In genomic region chr11:40733339-40734174, GRCm38 (mm10) we compare ENCODE assay signal across 8 mouse cellular contexts. TPM values are rescaled to one million over a fixed set of nuclear protein-coding genes. Genes with fewer than 3 reads are reported as not detected.
DNase-seq lines count a peak whose midpoint lies in the region; ATAC-seq and TF ChIP-seq lines count a peak whose summit lies in the region.

Gene Hmmr (minus strand): TSS chr11:40733422.
Gene Nudcd2 (plus strand): TSS chr11:40733667.

- H3K27me3 ChIP-seq in kidney, embryonic 14.5 days (ENCODE audit: control insufficient read depth, insufficient read depth, low read length): no peaks in the 10 kb centered on the region
- no peaks in the 10 kb centered on the region for H3K27me3 ChIP-seq in limb, embryonic 15.5 days

- peak within 1 kb of the TSS; percentile 77 for H3K4me3 ChIP-seq in bone marrow macrophage, adult 2 months (ENCODE audit: insufficient read depth, low read length)
- peak within 1 kb of the TSS; percentile 82 for H3K4me3 ChIP-seq in embryonic fibroblast, embryonic 13.5 days (ENCODE audit: insufficient read depth, low read length)
- H3K4me3 ChIP-seq in kidney, embryonic 14.5 days (ENCODE audit: low read length): peak within 1 kb of the TSS; percentile 94
- H3K4me3 ChIP-seq in limb, embryonic 15.5 days: peak within 1 kb of the TSS; percentile 94

- peak within 1 kb of the TSS; percentile 74 for H3K4me2 ChIP-seq in kidney, embryonic 14.5 days (replicated peaks; ENCODE audit: low read depth, low read length)
- peak within 1 kb of the TSS; percentile 89 for H3K4me2 ChIP-seq in limb, embryonic 15.5 days

- WGBS in kidney, embryonic 14.5 days: 0% methylated on average over 52 of the region's 52 CpGs
- WGBS in limb, embryonic 15.5 days: under 1% methylated on average over 52 of the region's 52 CpGs

- peaks cover 6% of the 10 kb centered on the region for H3K4me1 ChIP-seq in bone marrow macrophage, adult 2 months (ENCODE audit: control insufficient read depth, insufficient read depth, low read length)
- 0 out of 2 replicates have a peak, but pooled peaks cover 3% of the 10 kb centered on the region for H3K4me1 ChIP-seq in embryonic fibroblast, embryonic 13.5 days (ENCODE audit: control insufficient read depth, insufficient read depth, low read length)
- peaks cover 14% of the 10 kb centered on the region; the same call in 1 of the 2 replicates for H3K4me1 ChIP-seq in kidney, embryonic 14.5 days (ENCODE audit: control insufficient read depth, insufficient read depth, low read length)
- H3K4me1 ChIP-seq in limb, embryonic 15.5 days: peaks cover 22% of the 10 kb centered on the region

- no peak for TF ChIP-seq POLR2A in bone marrow macrophage, adult 2 months (IDR thresholded peaks at IDR 0.05; ENCODE audit: borderline replicate concordance, low read depth, low read length)
- peak; percentile 71 for TF ChIP-seq POLR2A in embryonic fibroblast, embryonic 13.5 days (IDR thresholded peaks at IDR 0.05; ENCODE audit: low read depth, low read length)

- peak within 1 kb of the TSS; percentile 81 for H3K27ac ChIP-seq in bone marrow macrophage, adult 2 months (ENCODE audit: insufficient read depth, low read depth, low read length)
- H3K27ac ChIP-seq in embryonic fibroblast, embryonic 13.5 days (ENCODE audit: insufficient read depth, low read length): peak within 1 kb of the TSS; percentile 81
- peak within 1 kb of the TSS; percentile 79 for H3K27ac ChIP-seq in kidney, embryonic 14.5 days (ENCODE audit: low read depth, low read length)
- H3K27ac ChIP-seq in limb, embryonic 15.5 days: peak within 1 kb of the TSS; percentile 87

- DNase-seq in A20 (ENCODE audit: low read depth, low spot score): peak; percentile 97
- peak; percentile 96 to 98 for DNase-seq in heart, adult 9 months (ENCODE audit: low spot score in 2 of 2)
- DNase-seq in monocyte, adult 2 months (ENCODE audit: low read depth in 1 of 2, low spot score in 2 of 2): peak; percentile 83 to 88
- peak; percentile 91 to 96 for DNase-seq in spleen, postnatal 36 days (ENCODE audit: low spot score in 2 of 2)

- H3K36me3 ChIP-seq in kidney, embryonic 14.5 days (ENCODE audit: control insufficient read depth, insufficient read depth, low read length): peaks cover 29% of the 10 kb centered on the region
- H3K36me3 ChIP-seq in limb, embryonic 15.5 days: peaks cover 25% of the 10 kb centered on the region

- peak within 1 kb of the TSS; percentile 96 for H3K9ac ChIP-seq in kidney, embryonic 14.5 days (ENCODE audit: low read depth, low read length)
- peak within 1 kb of the TSS; percentile 92 for H3K9ac ChIP-seq in limb, embryonic 15.5 days

- TF ChIP-seq CTCF in bone marrow macrophage, adult 2 months (IDR thresholded peaks at IDR 0.05; ENCODE audit: low read depth, low read length): no peak
- TF ChIP-seq CTCF in embryonic fibroblast, embryonic 13.5 days (IDR thresholded peaks at IDR 0.05; ENCODE audit: borderline replicate concordance, insufficient read depth, low read length): no peak

- no peaks in the 10 kb centered on the region for H3K9me3 ChIP-seq in kidney, embryonic 14.5 days (ENCODE audit: control insufficient read depth, low read length)
- no peaks in the 10 kb centered on the region for H3K9me3 ChIP-seq in limb, embryonic 15.5 days

- ATAC-seq in kidney, embryonic 14.5 days (ENCODE audit: low FRiP score, low TSS enrichment): peak; percentile 99
- peak; percentile 99 for ATAC-seq in limb, embryonic 15.5 days (ENCODE audit: insufficient number of reproducible peaks, low FRiP score, low TSS enrichment, low read depth)

RNA-seq across cellular contexts. Expression of gene Hmmr, which starts in this region (rescaled TPM):
- polyA plus RNA-seq in bone marrow macrophage, adult 2 months (2012; ENCODE audit: insufficient read depth, insufficient read length, missing spikeins): 18.8 and 19.7 TPM in 2 replicates
- polyA plus RNA-seq in embryonic fibroblast, embryonic 13.5 days (2011; ENCODE audit: insufficient read length, low read depth, missing spikeins): 30.9 and 42.8 TPM in 2 replicates
- 55.6 and 56.6 TPM in 2 replicates for polyA plus RNA-seq in kidney, embryonic 14.5 days (2014; fragmentation: Nextera tagmentation; extraction: Ambion mirVana)
- 36.7 and 37.0 TPM in 2 replicates for polyA plus RNA-seq in limb, embryonic 15.5 days (2015; fragmentation: Nextera tagmentation; extraction: Ambion mirVana)

RNA-seq across cellular contexts. Expression of gene Nudcd2, which starts in this region (rescaled TPM):
- polyA plus RNA-seq in bone marrow macrophage, adult 2 months (2012; ENCODE audit: insufficient read depth, insufficient read length, missing spikeins): 26.5 and 28.3 TPM in 2 replicates
- polyA plus RNA-seq in embryonic fibroblast, embryonic 13.5 days (2011; ENCODE audit: insufficient read length, low read depth, missing spikeins): 96.4 and 104 TPM in 2 replicates
- polyA plus RNA-seq in kidney, embryonic 14.5 days (2014; fragmentation: Nextera tagmentation; extraction: Ambion mirVana): 204 and 255 TPM in 2 replicates
- 120 and 129 TPM in 2 replicates for polyA plus RNA-seq in limb, embryonic 15.5 days (2015; fragmentation: Nextera tagmentation; extraction: Ambion mirVana)

Comparison
In these comparisons a context has a peak if more than half of its experiments do, and no peak if none do; other contexts are left out.
1. Peak in every context shown above with its lines: DNase-seq, ATAC-seq, H3K4me3 ChIP-seq and H3K27ac ChIP-seq.